Mouse (Mus musculus) gastrocnemius, postnatal 10 days (tissue): ENCODE results near the gene Tns4. TPM values are rescaled to one million over a fixed set of nuclear protein-coding genes. Genes with fewer than 3 reads are reported as not detected.
A peak's percentile ranks its signal among the peaks of the same experiment; 100 is the strongest.

Experiments used
- DNase-seq: peaks from one replicate; pipeline ENCODE4 v3.0.0; 2021; ENCODE audit warnings: mixed read lengths
- long read RNA-seq, 2 experiments: library from polyadenylated mRNA; stranded (forward); transcript quantifications; one replicate each; pipeline ENCODE4 v2.0.0; 2021
- total RNA-seq, 2 experiments: library from RNA; stranded (reverse); gene quantifications; 2 replicates each; pipeline ENCODE4 v1.2.3; 2021

Gene Tns4
- total RNA-seq, result not detected
- long read RNA-seq, experiment 1, partial matches to known transcripts, result 1 of 1 reads
- long read RNA-seq, experiment 1, other reads (novel, unspliced or antisense), result 0 of 1 reads
- long read RNA-seq, experiment 2, result 0 reads

- no peak for DNase-seq
Observed at GRCm38 (mm10) chr11:99089077-99089601, at the start of gene Tns4. Gene Tns4 (minus strand): TSS chr11:99089306.

DNA sequence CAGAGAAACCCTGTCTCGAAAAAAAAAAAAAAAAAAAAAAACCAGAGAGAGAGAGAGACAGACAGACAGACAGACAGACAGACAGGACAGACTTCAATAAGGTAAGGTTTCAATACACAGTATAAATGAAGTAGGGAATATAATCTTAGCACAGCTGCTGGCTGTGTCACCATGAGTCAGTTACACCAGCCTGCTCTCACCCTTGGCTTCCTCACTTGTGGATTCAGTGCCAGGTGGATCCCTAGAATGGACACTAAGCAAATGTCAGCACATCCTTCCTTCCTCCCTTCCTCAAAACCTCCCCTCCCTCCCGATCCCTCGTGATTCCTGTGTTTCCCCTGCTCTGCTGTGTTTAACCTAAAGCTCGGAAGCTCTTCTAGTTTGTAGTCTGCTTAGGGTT is 48.3 kb upstream of the Tns4 start:
- no peak for DNase-seq

- no peak for DNase-seq
Observed at GRCm38 (mm10) chr11:99136961-99137360, 47.9 kb upstream of the Tns4 start.

DNA sequence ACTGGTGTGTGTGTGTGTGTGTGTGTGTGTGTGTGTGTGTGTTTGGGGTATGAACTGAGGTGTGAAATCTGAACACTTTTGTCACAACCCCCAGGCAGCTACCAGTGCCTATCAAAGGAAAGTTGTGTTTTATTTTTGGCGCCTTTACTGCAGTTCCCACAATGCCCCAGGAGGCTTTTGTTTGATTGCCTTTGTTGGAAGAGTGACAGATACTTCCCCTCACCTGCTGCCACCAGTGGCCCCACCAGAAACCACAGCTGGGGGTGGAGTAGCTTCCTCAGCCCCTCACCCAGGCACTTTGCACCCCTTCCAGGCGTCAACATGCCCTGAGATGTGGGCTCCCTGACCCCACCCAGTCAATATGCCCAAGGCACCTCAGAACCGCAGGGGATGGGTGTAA is 47.3 kb upstream of the Tns4 start:
- no peak for DNase-seq

DNA sequence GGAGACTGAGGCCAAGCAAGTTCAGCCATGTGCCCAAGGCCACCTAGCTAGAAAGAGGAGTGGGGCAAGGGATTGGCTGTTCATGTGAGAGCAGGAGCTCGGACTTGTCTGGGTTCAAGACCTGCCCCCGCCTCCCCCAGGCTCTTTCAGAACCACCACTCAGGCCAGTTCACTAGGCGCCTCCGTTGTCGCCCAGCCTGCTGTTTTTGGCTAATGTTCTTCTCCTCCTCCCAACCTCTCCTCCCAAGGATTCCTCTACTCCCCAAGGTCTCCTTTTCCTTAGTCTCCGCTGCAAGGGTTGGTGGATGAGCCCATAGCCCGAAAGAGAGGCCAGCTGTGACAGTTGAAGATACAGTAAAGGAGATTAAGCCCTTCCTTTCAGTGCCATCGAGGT is 45.9 kb upstream of the Tns4 start:
- DNase-seq, result no peak

DNA sequence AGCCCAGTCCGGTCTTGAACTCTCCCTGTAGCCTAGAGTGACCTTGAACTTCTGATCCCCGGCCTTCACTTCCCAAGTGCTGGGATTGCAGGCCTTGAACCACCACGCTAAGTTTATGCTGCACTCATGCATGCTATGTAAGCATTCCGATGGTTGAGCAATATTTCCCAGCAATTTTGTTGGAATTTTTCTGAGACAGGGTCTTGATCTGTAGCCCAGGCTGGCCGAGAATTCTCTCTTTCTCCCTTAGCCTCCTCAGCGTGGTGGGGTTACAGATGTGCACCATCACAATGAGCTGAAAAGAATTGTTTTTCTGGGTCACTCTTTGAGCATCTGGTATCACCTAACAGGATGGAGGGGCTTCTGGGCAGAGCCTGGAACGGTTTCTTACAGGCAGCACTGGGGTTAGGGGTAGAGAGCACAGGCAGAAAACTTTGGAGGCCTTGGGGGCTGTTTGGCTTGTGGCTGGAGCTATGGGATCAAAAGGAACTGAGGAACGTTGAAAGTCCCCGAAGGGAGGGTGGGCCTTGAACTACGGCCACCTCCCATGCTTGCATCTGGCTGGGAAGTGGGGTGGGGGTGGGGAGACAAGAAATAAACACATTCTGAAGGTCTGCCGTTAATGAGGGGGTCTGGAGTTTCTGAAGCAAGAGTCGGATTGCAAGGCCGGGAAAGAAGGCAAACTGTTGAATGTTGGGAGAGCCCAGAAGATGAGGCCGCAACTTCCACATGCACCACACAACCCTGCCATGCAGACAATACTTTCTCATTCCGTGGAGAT is 45.4 kb upstream of the Tns4 start:
- no peak for DNase-seq

DNA sequence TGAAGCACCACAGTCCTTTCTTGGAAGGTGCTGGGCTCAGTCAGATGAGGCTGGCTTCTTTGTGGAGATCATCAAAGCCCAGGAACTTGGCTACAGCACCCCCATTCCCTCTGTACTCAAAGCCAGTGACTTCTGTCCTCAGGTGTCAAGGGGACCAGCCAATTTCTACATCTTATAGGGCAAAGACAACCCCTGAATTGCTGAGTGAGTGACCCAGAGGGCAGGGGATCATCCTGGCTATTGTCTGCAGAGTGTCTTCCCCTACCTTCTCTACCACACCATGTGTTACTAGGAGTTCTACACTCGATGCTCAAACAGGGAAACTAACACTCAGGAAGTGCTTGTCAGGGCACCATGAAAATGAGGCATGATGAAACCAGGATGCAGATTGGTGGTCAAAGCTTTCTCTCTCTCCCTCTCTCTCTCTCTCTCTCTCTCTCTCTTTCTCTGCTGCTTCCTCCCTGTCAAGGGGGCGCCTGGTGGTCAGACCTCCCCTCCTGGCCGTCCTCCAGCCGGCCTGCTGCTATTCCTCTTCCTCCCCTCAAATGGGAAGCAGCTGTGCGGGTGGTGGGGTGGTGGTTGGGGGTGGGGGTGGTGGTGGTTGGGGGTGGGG is 44.3 kb upstream of the Tns4 start:
- no peak for DNase-seq

DNA sequence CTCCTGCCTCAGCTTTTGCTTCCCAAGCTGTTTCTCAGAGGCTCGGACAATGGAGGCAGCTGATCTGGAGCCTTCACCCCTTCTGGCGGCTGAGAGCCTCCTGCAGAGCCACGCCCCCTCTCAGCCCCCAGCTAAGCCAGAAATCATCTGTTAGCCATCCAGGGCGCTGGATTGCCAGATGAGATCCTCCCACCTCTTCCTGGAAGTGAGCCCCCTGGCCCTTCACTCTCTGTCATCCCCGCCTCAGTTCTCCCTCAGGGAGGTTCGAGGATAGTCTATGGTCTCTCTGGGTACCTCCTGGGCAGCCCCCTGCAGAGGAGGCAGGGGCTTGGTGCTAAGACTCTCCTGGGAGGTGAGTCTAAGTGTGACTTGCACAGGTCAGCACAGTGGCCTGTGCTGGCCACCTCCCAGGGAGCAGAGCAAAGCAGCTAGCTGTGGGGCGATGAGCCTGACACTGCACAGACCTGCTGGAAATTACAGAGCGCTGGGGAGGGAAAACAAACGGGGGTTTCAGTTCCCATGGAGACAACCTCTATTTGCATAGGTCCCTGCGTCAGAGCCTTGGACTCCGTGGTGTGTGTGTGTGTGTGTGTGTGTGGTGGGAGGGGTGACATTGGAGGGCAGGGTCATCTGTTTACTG is 43.1 kb upstream of the Tns4 start:
- DNase-seq, result peak; percentile 59

DNA sequence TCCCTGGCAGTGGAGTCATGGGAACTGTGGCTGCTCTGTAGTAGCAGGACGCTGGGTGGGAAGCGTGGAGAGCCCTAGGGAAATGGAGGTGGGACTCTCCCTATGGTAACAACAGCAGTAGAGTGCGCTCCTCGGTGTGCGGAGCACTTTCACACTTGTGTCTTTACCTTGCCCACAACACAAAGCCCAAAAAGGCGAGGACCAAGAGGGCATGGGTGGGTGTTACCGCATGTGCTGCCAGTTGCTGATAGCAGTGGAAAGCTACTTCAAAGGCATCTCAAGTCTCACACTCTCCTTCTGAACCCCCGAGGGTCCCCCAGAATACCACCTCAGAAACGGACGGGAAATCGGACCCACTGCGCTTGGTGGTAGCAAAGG is 42.3 kb upstream of the Tns4 start:
- no peak for DNase-seq

DNA sequence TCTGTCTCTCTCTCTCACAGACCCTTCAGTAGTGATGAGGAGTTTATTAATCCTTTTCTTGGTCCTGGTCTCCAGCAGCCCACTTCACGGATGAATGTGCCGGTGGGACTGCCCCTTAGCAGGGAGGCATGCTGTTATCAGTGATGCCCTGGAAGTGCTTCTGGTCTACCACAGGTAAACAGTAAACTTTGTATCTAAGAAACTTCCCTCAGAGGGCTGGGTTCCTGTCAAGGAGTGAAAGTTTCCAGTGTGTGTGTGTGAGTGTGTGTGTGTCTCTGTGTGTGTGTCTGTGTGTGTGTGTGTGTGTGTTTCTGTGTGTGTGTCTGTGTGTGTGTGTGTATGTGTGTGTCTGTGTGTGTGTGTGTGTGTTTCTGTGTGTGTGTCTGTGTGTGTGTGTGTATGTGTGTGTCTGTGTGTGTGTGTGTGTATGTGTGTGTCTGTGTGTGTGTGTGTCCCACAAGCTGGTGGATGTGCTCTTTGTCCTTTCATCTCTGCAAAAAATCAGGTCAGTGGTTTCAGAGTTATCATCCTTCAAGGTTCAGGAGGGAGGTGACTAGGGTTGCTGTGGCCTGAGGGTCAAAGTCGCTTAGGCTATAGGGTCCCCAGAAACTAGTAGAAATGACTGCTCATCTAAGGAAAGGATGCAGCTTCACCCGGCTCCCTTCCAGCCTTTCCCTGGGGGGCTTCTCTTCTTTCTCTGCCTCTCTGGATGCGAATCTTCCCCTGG is 41.8 kb upstream of the Tns4 start:
- no peak for DNase-seq

DNA sequence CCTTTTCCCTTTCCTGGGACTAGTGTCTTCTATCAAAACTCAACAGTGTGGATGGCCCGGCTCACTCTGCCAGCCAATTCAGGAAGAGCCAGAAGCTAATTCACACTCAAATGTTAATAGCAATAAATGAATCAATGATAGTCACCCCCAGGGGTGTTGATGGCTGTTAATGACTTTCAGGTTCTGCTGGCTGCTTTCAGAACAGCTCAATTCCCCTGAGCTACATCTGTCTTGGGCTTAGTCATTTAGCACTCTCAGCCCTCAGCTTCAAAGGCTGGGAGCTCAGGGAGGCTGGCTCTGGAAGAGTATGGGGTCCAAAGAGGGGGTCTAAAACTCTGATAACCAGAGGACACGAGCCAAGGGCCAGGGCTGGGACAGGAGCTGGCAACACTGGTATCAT is 40.2 kb upstream of the Tns4 start:
- DNase-seq, result no peak

DNA sequence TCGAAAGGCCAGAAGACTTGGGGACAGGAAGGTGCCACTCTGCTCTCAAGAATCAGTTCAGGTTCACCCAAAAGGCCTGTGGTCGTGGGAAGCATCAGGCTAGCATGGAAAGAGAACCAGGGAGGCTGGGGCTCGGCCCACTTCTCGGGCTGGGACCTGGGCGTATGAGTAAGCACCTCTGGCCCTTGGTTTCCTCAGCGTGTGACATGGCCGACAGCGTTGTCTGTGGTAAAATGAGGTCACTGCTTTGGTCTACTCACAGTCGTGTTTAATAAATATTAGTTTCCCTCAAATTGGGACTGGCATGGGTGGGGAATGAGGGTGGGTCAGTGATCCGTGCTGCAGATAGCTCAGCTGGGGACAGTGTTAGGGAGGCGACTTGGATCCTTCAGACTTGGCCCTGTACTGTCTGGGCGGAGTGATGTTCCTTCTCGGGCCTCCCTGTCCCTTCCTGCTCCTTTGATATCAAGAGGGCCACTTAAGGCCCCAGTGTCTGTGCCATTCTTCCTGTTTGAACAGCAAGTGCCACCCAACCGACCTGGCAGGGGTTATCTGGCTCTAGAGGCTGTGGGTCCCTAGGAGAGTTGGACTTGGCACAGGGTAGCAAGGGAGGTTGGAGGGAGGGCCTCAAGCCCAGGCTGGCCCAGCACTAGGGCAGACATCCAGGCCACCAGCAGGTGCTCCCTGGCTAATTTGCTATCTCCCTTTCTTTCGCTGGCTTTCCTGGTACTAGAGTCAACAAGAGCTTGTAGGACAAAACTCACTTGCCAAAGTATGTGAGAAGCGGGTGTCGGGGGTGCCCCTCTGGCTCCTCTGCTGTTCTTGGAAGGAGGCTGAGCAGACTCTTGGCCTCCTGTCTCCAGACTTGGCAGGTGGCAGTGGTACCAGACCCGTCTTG is 38.9 kb upstream of the Tns4 start:
- no peak for DNase-seq

DNA sequence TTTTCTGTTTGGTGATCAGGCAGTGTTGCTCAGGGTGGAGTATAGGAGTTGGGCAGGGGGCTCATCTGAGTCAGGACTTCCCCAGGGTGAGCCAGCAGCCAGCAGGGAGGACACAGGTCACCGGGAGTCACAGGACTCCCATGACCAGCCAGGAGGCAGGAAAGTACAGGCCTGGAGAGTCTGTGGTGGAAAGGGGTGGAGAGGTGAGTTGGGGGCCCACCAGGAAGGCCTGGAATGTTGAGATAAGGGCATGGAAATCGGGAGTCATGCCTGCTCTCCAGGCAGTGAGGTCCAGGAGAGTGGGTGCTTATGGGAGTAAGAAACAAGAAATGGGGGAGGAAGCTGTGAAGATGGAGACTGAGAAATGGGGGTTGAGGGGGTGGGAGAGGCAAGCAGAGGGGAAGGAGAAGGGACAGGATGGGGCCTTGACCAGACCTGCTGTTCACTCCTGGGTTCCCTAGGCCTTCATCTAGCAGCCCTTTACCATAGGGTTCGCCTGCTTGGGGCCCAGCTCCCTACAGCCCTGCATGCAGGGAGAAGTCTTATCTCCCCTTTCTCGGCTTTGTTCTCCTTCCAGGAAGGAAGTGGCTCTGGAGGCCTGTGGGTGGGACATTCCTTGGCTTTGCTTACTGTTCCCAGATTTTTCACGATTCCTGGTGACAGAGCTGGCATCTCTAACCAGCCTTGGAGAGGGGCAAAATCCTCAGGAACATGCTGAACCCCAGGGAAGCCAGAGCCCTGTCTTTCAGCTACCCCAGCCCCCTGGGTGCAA is 37.6 kb upstream of the Tns4 start:
- DNase-seq, result no peak

GRCm38 (mm10) chr11:99124635-99125029 is 35.5 kb upstream of the Tns4 start:
- DNase-seq, result no peak

DNA sequence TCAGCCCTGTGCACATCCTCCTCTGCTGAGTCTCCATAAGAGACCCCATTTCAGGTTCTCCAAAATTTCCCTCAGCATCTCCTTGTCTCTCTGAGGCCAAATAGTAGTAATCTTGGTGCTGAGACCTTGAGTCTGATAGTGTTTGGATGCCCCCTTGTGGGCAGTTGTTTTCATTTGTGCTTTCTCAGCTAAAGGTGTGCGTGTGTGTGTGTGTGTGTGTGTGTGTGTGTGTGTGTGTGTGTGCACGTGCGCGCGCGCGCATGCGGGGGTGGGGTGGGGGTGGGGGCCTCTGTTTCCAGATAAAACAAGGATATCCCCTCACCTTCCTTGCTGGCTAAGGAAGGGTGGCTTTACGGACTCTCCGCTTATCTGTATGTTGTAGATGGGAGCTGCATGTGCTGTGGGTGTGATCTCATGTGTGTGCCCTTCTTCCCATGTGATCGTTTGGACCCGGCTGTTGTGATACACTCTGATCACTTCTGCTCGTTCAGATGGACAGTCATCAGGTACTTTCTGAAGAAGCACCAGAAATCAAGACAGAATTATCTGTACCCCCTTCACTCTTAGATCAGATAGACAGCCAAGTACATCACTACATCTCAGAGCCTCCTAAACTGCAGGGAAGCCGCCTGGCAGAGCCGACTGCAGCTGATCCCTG is 35.0 kb upstream of the Tns4 start:
- DNase-seq, result no peak

DNA sequence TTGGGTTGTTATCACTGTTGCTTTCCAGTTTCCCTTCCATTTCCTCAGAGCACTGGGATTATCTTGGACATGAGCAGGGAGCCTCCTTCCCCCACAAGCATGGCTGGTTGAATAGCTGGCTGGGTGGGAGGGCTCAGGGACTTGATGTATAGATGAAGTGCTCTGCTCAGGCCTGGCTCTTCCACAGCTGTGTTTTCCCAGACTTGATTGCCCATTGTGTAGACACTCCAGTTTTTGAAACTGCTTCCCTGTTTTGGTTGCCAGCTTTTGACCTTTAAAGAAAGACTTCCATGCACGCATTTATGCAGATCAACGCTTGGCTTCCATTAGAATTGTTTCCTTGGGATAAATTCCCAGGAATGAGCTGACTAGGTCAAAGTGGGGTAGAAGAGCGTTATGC is 33.6 kb upstream of the Tns4 start:
- no peak for DNase-seq

GRCm38 (mm10) chr11:99121218-99121631 is 32.1 kb upstream of the Tns4 start:
- DNase-seq, result no peak

GRCm38 (mm10) chr11:99120524-99121217 is 31.6 kb upstream of the Tns4 start:
- DNase-seq, result no peak

GRCm38 (mm10) chr11:99118963-99119362 is 29.9 kb upstream of the Tns4 start:
- no peak for DNase-seq
